Mouse (Mus musculus): ENCODE measurements around the gene Egfl7.

Egfl7 gene

DNA sequence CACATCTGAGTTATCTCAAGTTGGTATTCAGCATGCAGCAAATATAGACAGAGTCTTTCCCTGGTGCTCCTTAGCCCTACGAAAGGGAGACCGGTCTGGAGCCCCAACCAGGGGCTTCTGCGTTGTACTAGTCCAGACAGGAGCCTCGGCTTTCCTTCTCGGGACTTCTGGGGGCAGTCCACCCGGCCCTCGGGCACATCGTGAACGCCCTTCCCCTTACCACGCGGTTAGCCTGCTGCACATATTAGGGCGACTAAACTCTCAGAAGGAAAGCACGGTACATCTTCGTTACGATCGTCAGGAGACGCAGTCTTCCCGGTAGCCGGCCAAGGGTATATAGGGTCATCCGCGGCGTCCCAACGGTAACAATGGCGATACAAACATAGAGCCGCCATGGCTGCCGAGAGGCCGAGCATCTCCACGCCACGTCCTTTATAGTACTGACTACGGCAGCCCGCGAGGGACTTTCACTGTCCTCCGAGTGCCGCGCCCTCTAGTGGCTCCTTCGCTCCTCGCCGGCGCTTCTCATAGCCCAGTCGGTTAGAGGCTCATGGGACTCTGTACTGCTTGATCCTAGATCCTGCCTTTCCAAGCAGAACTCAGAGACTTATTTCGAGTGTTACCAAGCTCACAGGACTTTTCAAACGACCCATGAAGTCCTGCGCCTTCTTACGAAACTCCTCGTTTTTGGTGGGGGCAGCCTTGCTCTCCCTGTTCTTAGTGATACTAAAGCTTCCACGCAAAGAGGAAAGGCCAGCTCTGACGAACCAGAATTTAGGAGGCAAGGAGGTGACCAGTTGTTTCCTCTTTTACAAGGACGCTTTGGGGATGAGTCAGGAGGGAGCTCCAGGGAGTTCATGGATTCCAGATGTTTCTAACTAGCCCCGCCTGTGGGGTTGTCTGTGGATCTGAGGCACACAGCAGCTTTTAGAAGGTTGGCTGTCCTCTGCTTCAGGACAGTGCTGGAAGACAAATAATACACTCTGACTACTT lies 60.3 kb downstream of the Egfl7 start:
- peak; percentile 85 for DNase-seq (ENCODE audit: low spot score)

DNA sequence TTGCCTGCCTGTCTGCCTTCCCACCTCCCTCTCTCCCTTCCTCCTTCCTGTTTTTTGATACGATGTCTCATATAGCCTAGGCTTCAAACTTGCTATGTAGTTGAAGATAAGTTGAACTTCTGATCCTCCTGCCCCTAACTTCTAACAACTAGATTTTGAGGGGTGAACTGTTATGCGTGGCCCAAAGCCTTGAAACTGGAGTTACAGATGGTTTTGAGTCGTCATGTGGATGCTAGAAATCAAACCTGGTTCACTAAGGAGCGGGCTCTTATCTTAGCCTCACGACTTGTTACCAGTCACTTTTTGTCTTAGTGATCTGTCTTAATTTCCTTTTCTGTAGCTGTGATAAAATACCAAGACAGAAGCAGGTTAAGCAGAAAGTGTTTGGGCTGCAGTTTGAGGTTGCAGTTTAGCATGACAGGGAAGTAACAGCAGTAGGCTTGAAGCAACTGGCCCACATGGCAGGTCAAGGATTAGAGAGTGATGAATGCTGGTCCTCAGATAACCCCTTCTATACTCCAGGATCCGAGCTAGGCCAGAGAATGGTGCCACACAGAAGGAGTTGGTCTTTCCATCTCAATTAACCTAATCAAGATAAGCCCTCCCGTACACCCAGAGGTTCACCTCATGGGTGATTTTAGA lies 61.3 kb downstream of the Egfl7 start:
- DNase-seq (ENCODE audit: low spot score) = no peak
